Mouse (Mus musculus): Measurements from ENCODE around the gene Mapk13. TPM values are rescaled to one million over a fixed set of nuclear protein-coding genes. Genes with fewer than 3 reads are reported as not detected.

Gene Mapk13
- polyA plus RNA-seq, 1 experiment from 2014 or later = 0.96 TPM

DNA sequence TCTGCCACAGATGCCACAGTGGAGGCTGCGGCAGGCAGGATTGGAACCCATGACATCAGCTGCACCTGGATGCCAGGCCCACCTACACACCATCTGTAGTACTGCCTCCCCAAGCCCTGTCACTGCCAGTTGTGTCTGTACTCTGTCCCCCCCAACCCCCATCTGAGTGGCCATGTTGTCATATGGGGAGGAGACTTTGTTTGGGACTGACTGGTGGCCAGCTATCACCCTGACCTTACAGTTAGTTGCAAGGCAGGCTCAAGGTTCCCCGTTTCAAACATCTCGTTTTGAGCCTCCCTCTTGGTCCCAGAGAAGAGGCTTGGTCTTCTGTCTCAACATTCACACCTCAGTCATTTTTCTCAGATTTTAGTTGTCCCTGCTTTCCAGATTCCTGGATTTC, 10.6 kb downstream of the Mapk13 start:
- Histone ChIP-seq H3K4me2 (replicated peaks) (no peak overlapping the region), H3K9me3 (no peaks in the 10 kb centered on the region), H3K36me3 (no peaks in the 10 kb centered on the region), H3K27me3 (no peaks in the 10 kb centered on the region), H3K27ac (no peak overlapping the region), H3K9ac (replicated peaks) (no peak overlapping the region), H3K4me1 (replicated peaks) (no peaks in the 10 kb centered on the region), H3K4me3 (replicated peaks) (no peak overlapping the region)
- ATAC-seq = no peak
- WGBS = 91% methylated on average over 3 of the region's 3 CpGs

DNA sequence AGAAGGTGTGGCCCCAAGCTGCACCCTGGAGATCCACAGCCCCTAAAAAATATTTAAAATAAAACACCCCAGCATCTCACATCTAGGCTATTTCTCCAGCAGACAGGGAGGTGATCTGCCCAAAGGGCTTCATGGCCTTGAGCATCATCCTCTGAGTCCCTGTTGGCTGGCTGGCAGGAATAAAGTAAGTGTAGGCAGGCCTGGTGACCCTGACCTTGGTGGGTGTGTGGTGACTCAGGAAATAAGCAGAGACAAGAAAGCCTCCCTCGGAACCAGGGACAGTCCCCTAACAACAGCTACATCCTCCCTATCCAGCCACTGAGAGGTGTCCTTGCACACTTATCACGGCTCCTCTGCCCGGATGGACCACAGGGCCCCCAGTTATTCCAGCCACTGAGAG, 11.7 kb downstream of the Mapk13 start:
- WGBS = 84% methylated on average over 3 of the region's 3 CpGs
- ATAC-seq = no peak
- no peak overlapping the region for H3K27ac ChIP-seq

DNA sequence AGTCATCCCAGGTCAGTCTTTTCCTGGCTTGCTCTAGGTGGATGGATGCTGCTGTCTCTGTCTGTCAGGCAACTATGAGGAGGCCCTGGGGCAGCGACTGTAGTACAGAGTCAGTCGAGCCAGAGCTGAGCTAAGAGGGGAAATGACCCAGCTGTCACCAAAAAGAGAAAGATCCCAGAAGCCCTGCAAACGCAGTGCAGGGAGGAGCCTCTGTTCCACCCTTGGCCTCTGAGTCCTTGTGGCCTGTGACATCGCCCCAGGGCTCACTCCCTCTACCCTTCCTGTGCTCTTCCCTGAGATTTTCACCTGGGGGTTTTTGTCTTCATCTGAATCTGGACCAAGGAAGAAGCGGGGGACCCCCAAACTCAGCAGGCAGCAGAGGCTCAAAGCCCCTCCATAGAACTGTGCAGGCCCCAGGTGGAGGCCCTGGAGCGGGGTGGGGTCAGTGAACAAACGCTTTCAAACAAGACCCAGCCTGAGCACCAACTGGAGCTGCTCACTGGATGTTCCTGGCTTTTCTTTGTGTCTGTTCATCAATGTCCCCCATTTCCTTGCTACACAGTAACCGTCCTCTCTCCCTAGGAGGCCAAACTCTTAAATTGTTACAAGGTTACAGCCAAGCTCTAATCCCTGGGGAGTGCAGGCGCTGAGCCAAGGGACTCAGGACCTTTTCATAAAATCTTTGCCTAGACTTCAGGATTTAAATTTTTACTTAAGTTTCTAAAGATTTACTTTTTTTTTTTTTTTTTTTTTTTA, 12.4 kb downstream of the Mapk13 start:
- no peak for ATAC-seq
- Histone ChIP-seq H3K9me3 (no peaks in the 10 kb centered on the region), H3K4me1 (replicated peaks) (no peaks in the 10 kb centered on the region), H3K4me2 (replicated peaks) (no peak overlapping the region), H3K36me3 (no peaks in the 10 kb centered on the region), H3K27ac (no peak overlapping the region), H3K4me3 (replicated peaks) (no peak overlapping the region), H3K9ac (replicated peaks) (no peak overlapping the region), H3K27me3 (no peaks in the 10 kb centered on the region)
- WGBS = 46% methylated on average over 9 of the region's 9 CpGs

More for the DNA sequence above, 11.7 kb downstream of the Mapk13 start:
- Histone ChIP-seq H3K9ac (replicated peaks) (no peak overlapping the region), H3K27me3 (no peaks in the 10 kb centered on the region), H3K36me3 (no peaks in the 10 kb centered on the region), H3K9me3 (no peaks in the 10 kb centered on the region), H3K4me3 (replicated peaks) (no peak overlapping the region), H3K4me2 (replicated peaks) (no peak overlapping the region), H3K4me1 (replicated peaks) (no peaks in the 10 kb centered on the region)

DNA sequence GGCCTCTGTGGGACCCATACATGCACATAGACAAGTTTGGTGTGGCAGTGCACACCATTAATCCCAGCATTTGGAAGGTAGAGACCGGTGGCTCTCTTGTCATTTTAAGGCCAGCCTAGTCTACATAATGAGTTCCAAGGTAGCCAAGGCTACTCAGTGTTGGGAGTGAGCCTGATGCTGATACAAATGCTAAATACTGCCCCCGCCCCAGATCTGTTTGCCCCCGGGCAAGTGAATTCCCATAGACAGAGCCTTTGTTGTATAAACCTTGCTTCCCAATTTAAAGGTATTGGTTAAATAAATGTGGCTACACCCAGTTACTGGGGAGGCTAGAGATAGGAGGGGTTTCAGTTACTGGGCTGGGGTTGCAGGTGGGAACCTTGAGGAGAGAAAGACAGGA, 15.9 kb downstream of the Mapk13 start:
- no peak overlapping the region for H3K9ac ChIP-seq (replicated peaks)
- ATAC-seq = no peak
- H3K4me2 ChIP-seq (replicated peaks) = no peak overlapping the region
- 86% methylated on average over 3 of the region's 3 CpGs for WGBS
- no peak overlapping the region for H3K4me3 ChIP-seq (replicated peaks)
- H3K9me3 ChIP-seq = no peaks in the 10 kb centered on the region
- H3K36me3 ChIP-seq = no peaks in the 10 kb centered on the region
- no peak overlapping the region for H3K27ac ChIP-seq
- no peaks in the 10 kb centered on the region for H3K27me3 ChIP-seq
- no peaks in the 10 kb centered on the region for H3K4me1 ChIP-seq (replicated peaks)

DNA sequence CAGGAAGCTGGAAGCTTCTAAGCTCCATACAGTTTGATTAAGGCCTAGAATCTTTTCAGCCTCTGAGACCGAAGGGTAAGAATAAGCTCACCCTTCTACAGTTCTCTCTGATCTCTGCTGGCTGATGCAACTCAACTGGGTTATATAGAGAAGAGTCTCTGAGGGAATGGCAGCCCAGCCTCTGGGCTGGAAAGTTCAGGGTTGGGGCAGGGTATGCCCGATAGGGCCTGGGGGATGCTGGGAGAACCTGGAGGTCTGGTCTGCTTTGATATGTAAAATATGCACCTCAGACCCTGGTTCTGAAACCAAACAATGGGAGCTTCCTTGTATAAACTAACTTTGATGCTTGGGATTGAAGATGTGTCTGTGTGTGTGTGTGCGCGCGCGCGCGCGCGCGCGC, 18.4 kb downstream of the Mapk13 start:
- H3K4me2 ChIP-seq (replicated peaks) = no peak overlapping the region
- no peak overlapping the region for H3K27ac ChIP-seq
- no peak overlapping the region for H3K9ac ChIP-seq (replicated peaks)
- no peak for ATAC-seq
- H3K36me3 ChIP-seq = no peaks in the 10 kb centered on the region
- no peaks in the 10 kb centered on the region for H3K27me3 ChIP-seq
- no peaks in the 10 kb centered on the region for H3K9me3 ChIP-seq
- WGBS = 93% methylated on average over 12 of the region's 12 CpGs
- no peaks in the 10 kb centered on the region for H3K4me1 ChIP-seq (replicated peaks)
- H3K4me3 ChIP-seq (replicated peaks) = no peak overlapping the region

DNA sequence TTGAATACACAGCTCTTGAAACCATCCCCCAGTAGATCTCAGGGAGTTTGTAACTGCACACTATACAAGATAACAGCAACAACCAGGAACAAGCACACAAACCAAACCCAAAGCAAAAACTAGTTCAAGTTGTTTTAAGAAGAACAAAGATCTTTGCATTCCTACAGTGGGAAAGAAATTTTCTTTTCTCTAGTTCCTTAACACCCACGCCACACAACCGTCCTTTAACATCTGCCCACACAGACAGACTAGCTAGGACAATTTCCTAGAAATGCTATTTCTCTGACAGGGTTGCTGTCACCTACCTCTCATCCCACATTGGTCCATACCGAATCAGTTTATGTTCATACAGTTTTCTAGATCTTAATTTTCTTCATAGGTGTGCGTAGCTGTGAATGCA, 27.9 kb downstream of the Mapk13 start:
- H3K4me3 ChIP-seq (replicated peaks) = no peak overlapping the region
- no peak overlapping the region for H3K27ac ChIP-seq
- H3K36me3 ChIP-seq = no peaks in the 10 kb centered on the region
- no peak overlapping the region for H3K4me2 ChIP-seq (replicated peaks)
- WGBS = 94% methylated on average over 4 of the region's 4 CpGs
- H3K27me3 ChIP-seq = no peaks in the 10 kb centered on the region
- peaks cover 18% of the 10 kb centered on the region for H3K4me1 ChIP-seq (replicated peaks)
- H3K9me3 ChIP-seq = no peaks in the 10 kb centered on the region
- no peak overlapping the region for H3K9ac ChIP-seq (replicated peaks)
- no peak for ATAC-seq

DNA sequence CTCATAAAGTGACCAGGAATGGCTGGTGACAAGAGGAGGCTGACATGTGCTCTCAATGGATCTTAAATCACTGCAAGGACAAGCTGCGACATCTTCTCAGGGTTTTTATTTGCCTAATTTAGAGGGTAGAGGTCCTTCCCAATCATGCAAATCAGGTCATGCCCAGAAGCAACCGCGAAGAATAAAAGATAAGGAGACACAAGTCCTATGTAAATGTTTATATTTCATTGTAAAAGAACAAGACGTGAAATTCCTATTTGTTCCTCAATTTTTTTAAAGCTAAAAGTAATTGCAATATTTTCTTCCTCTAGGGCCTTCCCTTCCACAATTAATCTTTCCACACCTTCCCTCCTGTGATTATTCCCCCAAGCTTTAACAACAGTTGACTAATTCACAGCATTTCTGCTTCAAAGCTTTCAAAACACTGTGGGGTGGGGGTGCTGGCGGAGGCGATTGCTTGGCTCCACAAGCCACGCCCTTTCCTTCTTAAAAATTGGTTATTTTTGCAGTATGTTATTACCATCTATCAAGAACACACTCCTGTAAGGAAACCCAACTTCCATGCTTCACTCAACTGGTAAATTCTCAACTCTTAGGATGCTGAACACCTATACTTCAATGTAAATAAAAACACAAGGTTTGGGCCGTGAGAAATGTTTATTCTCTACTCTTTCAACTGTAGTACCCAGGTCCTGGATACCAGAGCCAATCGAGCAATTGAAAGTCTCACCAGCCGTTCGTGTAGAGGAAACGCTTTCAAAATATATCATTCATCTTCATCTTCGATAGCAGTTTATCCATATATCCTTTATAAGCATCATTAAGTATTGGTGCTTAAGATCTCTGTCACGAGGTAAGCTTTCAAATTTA, 30.4 kb downstream of the Mapk13 start:
- 14% methylated on average over 14 of the region's 14 CpGs for WGBS

DNA sequence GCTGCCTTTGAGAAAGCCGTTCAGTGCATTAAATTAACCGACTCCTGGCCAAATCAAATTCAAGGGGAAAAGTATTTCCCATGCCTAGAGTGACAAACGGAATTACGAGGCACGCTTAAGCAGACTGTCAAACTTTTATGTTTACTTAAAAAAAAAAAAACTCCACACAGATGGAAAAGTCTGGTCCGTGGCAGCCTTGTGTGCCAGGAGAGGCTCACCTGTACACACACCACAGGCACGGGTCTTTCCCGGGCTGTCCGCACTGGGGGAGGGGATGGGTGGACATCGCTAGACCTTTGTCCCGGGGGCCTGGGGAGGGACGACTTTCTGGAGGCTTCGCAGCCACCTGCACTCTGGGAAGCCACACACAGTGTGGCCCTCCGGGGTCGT, 31.2 kb downstream of the Mapk13 start:
- Histone ChIP-seq H3K9ac (replicated peaks) (peak overlapping the region; percentile 98), H3K9me3 (no peaks in the 10 kb centered on the region), H3K27ac (peak overlapping the region; percentile 99), H3K27me3 (no peaks in the 10 kb centered on the region), H3K4me2 (replicated peaks) (peak overlapping the region; percentile 95), H3K4me1 (replicated peaks) (peaks cover 32% of the 10 kb centered on the region), H3K4me3 (replicated peaks) (peak overlapping the region; percentile 74), H3K36me3 (no peaks in the 10 kb centered on the region)
- peak; percentile 51 for ATAC-seq
- under 1% methylated on average over 15 of the region's 15 CpGs for WGBS

More for the DNA sequence above, 30.4 kb downstream of the Mapk13 start:
- Histone ChIP-seq H3K4me3 (replicated peaks) (peak overlapping the region; percentile 74), H3K36me3 (no peaks in the 10 kb centered on the region), H3K9ac (replicated peaks) (peak overlapping the region; percentile 98; the same call in 1 of the 2 replicates), H3K4me2 (replicated peaks) (peak overlapping the region; percentile 95), H3K27me3 (no peaks in the 10 kb centered on the region), H3K4me1 (replicated peaks) (peaks cover 32% of the 10 kb centered on the region), H3K9me3 (no peaks in the 10 kb centered on the region), H3K27ac (peak overlapping the region; percentile 99; the same call in 1 of the 2 replicates)
- ATAC-seq = no peak

DNA sequence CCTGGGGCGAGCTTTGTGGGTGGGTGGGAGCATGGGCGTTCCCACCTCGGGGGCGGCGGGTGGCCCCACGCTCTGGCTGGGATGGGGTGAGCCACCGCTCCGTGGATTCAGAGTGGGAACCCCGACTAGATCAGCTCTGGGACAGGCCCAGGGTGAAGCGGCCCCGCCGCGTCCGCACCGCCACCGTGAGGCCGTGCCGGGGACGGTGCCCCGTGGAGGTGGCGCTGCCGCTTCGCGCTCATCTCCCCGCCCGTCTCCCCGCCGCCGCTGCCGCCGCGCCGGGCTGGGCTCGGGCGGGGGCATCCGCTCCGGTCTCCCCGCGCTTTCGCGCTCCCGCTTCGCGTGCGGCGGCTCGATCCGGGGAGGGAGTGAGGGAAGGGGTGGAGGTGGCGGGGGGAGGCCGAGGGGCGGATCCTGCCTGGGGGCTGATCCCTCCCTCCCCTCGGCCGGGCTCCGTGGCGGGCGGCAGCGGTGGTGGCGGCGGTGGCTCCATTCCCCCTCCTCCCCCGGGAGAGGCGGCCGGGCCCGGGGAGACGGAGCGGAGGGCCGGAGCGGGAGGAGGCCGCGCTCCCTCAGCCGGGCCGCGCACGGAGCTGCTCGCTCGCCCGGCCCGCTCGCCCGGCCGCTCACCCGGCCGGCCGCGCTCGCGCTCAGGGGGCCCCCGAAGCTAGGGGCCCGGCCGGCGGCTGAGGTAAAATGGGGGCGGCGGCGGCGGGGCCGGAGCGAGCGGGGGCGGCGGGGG, 31.7 kb downstream of the Mapk13 start, which contains the start of gene Brpf3:
Gene Brpf3, plus strand, starts transcription at position 420 of the 742 bp plus-strand sequence.
- peak within 1 kb of the TSS; percentile 95 for H3K4me2 ChIP-seq (replicated peaks)

DNA sequence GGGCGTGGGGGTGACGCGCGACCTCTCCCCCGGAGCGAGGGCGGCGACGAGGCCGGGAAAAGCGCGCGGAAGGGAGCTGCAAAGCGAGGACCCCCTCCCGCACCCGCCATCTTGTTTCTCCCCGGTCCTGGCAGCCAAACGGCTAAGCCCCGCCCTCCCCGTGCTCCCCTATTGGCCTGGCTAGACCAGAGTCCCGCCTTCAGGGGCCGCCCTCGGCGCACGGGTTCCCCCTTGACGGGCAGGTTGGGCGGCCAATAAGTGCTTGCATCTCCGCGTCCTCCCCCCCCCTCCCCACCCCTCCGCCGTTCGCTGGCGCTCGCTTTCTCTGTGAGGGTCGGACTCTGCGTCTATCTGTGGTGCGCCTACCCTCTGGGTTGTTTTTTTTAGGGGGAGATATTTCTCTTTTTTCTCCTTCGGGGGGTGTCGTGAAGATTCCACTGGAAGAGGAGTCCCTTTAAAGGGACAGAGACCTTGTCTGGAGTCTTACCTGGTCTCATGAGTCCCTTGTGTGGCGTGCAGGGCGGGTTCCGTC, 32.4 kb downstream of the Mapk13 start:
- H3K4me2 ChIP-seq (replicated peaks) = peak overlapping the region; percentile 95
- H3K4me1 ChIP-seq (replicated peaks) = peaks cover 32% of the 10 kb centered on the region
- H3K4me3 ChIP-seq (replicated peaks) = peak overlapping the region; percentile 74
- H3K27ac ChIP-seq = peak overlapping the region; percentile 99
- H3K9ac ChIP-seq (replicated peaks) = peak overlapping the region; percentile 98
- WGBS = 2% methylated on average over 38 of the region's 42 CpGs
- H3K36me3 ChIP-seq = peaks cover 9% of the 10 kb centered on the region
- no peaks in the 10 kb centered on the region for H3K9me3 ChIP-seq
- peak; percentile 98 for ATAC-seq
- no peaks in the 10 kb centered on the region for H3K27me3 ChIP-seq

More for the DNA sequence above, 31.7 kb downstream of the Mapk13 start, which contains the start of gene Brpf3:
- H3K4me1 ChIP-seq (replicated peaks) = peaks cover 32% of the 10 kb centered on the region
- peak; percentile 87 for ATAC-seq
- H3K9me3 ChIP-seq = no peaks in the 10 kb centered on the region
- H3K27me3 ChIP-seq = no peaks in the 10 kb centered on the region
- WGBS = 0% methylated on average over 57 of the region's 99 CpGs
- H3K9ac ChIP-seq (replicated peaks) = peak within 1 kb of the TSS; percentile 98
- peak within 1 kb of the TSS; percentile 99 for H3K27ac ChIP-seq
- peak within 1 kb of the TSS; percentile 74 for H3K4me3 ChIP-seq (replicated peaks)
- peaks cover 2% of the 10 kb centered on the region for H3K36me3 ChIP-seq

DNA sequence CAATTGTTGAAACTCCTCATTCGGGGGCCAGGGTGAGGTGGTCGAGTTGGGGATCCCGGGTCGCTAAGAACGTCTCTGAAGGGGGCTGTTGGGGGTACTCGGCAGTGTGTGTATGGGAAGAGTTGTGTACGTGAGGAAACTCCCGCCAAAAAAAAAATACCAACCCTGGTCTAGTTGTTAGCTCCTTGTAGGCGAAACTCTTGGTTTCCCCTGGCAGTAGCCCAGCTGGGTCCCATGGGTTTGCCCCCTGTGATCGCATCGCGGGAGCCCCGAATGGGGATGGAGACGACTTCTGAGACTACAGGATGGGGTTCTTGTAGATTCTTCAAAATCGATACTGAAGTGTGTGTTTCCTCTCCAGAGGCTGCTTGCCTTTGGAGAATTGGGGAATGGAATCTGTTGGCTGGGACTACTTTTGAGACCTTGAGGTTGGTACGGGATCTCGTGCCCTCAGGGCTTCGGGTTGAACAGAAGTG, 32.9 kb downstream of the Mapk13 start:
- 1% methylated on average over 18 of the region's 18 CpGs for WGBS
- Histone ChIP-seq H3K27ac (peak overlapping the region; percentile 99), H3K9me3 (no peaks in the 10 kb centered on the region), H3K4me1 (replicated peaks) (peaks cover 32% of the 10 kb centered on the region), H3K36me3 (peaks cover 14% of the 10 kb centered on the region), H3K4me3 (replicated peaks) (peak overlapping the region; percentile 74), H3K4me2 (replicated peaks) (peak overlapping the region; percentile 92), H3K9ac (replicated peaks) (peak overlapping the region; percentile 78), H3K27me3 (no peaks in the 10 kb centered on the region)
- peak; percentile 55 for ATAC-seq
